Mouse (Mus musculus): ENCODE data around the gene Hnrnpa1. TPM values are rescaled to one million over a fixed set of nuclear protein-coding genes. Genes with fewer than 3 reads are reported as not detected.

Hnrnpa1 gene
- total RNA-seq (2021), result 273 and 322 TPM in 2 replicates
- long read RNA-seq, experiment 1, transcript Hnrnpa1-201 (11 exons, 1,918 nt), result minor isoform, 25 of 321 reads
- long read RNA-seq, experiment 1, transcript Hnrnpa1-203 (11 exons, 1,283 nt), result minor isoform, 23 of 321 reads
- long read RNA-seq, experiment 1, transcript Hnrnpa1-202 (10 exons, 1,737 nt), result major isoform, 224 of 321 reads
- long read RNA-seq, experiment 1, partial matches to known transcripts, result 25 of 321 reads
- long read RNA-seq, experiment 1, other reads (novel, unspliced or antisense), result 23 of 321 reads
- long read RNA-seq, experiment 2, transcript Hnrnpa1-201 (11 exons, 1,918 nt), result minor isoform, 20 of 168 reads
- long read RNA-seq, experiment 2, transcript Hnrnpa1-203 (11 exons, 1,283 nt), result minor isoform, 20 of 168 reads
- long read RNA-seq, experiment 2, transcript Hnrnpa1-202 (10 exons, 1,737 nt), result major isoform, 95 of 168 reads
- long read RNA-seq, experiment 2, partial matches to known transcripts, result 19 of 168 reads
- long read RNA-seq, experiment 2, other reads (novel, unspliced or antisense), result 14 of 168 reads

DNA sequence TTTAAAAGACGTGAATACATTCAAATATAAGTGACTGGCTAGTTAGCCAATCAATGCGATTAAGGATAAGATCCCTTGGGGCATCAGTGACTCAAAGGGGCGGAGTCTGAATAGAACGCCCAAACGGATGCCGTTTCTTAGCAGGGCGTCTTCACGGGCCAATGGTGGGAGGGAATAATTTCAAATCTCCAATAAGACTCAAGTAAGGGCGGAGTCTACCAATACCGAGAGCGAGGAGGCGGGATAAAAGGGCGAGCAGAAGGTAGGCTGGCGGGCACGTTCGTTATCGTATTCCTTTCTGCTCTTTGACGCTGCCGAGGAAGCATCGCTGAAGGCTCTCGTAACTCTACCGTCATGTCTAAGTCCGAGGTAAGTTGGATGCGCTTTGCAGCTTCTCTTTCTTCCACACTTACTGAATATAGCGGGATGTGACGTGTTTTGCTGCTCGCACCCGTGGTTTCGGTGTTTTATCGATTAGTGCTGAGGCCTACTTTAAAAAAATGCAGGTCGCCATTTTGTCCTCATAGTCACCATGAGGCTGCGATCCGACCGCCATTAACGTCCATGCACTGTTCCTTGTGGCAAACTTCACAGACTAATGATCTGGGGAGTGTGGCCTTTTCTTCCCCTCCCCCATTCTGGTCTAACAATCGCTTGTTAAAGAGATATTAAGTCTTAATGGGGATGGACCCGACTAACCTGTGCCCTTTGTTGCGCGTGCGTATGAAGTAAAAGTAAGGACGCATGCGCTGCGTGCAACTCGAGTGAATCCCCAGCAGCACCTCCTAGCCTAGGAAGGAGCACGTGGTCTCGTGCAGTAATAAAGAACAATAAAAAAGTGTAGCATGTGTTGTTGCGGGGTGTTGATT is at the start of gene Hnrnpa1:
TSS of gene Hnrnpa1 (plus strand) at position 273 of the 869 bp plus-strand sequence.
- DNase-seq, result peak; percentile 94

DNA sequence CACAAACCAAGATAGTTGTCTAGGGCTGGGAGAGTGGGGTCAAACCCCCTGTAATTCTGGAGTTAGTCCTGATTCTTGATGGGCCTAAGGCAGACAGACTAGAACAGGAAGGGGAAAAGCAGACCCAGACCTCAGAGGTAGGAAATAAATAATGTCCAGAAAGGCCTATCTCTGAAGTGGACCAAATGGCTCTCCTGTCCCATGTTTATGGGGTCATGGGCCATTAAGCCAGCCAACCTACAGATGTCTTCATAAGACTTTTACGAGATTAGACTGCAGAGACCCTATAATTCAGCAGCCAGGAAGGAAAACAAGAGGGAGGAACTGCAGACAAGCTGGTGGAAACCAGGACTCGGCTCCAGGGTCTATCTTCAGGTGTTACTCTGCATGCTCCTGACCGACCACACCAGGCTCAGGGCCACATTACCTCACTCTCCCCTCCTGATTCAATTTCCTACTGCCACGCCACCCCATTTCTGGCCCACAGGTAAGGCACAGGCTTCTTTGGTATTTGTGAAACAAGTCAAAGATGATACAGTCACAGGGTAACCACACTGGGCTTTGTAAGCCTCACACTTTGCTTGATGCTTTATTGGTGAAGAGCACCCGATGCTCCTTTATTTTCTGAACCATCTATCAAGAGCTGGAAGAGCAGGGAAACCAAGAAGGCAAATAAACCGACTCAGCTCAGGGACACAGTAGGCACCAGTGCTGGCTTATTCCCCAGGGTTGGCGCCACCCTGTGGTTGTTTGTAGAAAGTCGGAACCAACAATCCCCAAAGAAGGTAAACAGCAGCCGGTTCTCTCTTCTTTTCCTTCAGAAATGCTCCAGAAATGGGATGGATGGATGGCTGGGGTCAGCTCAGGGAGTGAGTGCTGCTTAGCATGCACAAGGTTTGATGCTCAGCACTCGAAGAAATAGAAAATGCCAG is 49.4 kb upstream of the Hnrnpa1 start:
- peak; percentile 79 for DNase-seq

DNA sequence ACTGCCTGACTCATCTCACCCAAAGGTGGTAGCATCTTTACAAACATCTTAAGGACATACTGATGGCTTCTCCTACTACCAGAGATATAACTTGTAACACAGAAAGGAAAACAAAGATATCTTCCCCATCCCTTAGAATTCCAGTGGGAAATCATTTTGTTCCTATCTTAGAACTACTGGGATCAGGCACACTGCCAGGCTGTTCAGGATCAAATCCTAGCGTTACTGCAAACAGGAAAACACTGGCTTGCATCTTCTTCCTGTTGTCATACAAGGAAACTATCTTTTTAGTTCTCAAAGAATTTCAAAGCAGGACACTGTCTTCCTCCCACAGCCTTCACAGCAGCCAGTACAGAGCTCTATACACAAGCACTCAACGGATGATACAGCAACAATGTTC is 46.6 kb upstream of the Hnrnpa1 start:
- DNase-seq, result peak; percentile 51

DNA sequence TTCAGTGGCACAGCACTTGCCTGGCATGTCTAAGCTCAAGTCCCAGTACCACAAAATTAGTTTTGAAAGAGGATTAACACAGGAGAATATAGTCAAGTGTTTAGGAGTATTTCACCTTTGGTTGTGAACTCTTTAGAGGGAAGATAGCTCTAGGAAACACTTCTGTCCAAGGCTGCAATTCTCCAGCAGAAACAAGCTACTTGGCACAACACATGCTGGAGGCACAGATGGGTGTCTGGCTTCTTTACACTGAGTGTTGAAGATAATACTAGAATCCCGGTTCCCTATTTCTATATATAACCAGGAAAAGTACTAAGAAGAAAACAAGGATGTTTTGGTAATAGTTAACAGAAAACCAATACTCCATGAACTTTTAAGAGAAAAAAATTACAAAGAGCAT is 43.4 kb upstream of the Hnrnpa1 start:
- no peak for DNase-seq

DNA sequence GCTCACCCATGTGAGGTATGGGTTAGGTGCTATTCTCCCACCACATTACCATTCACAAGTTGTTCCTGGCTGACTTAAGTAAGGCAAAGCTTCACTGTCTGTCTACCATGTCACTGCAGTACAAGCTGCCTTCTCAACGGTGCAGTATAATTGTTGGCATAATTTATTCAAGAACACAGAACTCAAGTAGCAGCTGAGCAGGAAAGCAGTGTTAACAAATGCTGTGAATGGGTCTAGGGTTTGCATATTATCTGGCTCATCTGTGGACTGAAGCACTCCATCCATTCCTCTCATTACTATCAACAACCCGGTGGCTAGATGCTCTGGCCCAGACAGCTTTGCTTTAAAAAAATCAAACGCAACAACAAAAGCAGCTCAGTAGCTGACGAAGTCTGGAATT is 42.4 kb upstream of the Hnrnpa1 start:
- DNase-seq, result no peak

DNA sequence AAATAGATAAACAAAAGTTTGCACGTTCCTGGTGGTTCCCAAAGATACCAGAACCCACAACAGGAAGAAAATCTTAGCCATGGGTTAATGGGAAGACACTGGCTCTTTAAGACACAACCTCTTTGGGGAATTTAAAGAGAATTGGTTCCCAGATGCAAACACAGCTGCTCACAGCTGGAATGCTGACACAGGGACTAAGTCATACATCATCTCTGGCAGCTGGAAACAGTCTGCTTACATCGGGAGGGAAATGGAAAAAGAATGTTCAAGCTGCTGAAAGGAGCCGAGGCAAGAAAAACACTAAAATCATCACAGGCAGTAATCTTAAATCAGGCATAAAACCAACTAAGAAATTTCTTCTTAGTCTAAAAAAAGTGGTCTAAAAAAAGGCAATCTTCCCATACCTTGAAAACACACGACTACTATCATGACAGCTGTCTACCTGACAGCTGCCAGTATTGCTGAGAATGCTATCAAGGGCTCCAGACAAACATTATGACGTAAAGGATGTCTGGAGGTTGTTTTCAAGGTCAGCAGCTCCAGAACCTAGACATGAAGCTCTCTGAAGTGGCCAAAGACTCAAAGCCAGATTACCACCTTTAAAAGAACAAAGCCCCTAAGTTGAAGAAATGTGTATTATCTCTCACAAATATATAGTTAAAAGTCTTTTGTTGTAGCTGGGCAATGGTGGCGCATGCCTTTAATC is 38.0 kb upstream of the Hnrnpa1 start:
- no peak for DNase-seq

DNA sequence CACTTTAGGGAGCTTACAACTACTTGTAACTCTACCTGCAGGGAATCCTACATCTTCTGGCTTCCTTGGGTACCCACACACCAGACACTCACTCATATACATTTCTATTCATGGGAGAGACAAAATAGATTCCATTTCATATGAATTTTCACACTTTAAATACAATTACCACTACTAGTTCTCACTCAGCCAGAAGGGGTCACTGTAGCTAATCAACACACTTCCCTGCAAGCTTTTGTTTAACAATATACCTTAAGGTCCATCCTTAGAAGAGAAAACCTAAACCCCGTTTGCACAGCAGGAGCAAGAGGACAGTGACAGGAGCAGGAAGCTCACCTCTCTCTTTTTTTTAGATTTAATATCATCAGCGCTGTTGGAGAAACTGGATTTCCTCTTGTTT is 35.1 kb upstream of the Hnrnpa1 start:
- DNase-seq, result no peak

DNA sequence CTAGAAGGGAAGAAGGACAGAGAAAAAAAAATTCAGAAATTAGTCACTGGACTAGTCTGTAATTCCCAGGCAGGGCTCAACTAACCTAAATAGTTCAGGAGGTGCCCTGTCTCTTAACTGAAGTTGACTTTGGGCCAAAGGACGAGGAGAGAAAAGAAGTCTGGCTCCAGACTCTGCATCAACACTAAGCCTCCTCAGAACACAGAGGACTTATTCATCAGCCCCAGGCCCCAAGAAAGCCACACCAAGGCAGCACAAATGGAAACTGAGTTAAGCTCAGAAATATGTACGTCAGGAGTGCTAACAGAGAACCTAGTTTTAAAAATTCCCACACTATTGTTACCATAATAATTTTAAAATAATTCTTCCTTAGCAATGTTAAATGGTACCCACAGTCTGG is 26.1 kb upstream of the Hnrnpa1 start:
- DNase-seq, result no peak

DNA sequence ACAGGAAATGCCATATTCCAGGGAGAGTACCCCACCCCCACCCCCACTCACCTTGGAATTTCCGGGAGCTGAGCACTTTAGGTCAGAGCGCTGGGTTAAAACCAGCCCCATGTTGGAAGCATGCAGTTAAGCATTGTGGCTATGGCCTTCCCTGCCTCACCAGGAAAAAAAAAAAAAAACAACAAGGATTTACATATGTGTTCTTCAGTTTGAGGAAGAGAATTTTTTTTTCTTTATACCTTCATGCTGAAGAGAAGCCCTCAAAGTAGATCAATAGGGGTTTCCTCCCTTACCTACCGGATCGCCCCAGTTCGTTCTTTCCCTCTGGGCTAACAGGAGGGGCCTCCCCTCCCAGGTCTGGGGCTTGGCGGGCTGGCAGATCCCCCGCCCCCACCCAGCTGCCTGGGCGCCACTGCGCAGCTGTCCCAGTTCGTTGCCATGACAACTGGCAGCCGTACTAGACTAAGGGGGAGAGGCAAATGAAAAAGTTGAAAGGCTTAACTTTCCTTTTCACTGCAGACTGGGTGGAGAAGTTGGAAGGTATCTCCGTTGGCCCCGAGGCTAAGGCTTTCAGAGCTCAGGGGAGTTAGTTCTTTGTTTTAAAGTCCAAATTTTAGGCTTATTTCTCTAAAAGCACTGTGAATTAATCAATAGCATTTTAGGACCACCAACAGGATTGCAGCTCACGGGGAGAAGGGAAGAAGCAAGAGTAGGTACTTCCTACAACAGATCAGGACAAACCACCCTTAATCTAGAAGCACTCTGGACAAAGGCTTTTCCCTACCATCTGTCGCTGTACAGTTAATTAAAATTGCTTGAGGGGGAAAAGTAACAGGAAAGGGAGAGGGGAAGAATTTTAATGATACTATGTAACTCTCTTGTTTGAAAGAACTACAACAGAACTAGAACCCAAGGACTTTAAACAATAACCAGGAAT is 25.0 kb upstream of the Hnrnpa1 start:
- peak; percentile 94 for DNase-seq

DNA sequence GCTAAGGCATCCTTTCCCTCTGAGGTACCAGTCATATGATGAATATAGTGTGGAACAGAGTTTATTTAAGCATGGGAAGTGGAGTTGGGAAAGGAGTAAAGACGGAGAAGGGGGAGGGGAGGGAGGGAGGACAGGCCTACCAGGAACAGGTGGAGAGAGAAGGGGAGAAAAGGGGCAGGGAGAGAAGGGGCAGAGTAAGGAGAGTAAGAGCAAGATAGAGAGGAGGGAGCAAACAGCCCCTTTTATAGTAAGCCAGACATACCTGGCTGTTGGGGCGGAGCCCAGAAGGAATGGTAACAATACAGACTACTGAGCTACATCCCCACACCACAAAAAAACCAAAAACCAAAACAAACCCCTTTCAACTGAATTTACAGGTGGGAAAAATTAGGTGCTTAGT is 24.2 kb upstream of the Hnrnpa1 start:
- DNase-seq, result no peak

DNA sequence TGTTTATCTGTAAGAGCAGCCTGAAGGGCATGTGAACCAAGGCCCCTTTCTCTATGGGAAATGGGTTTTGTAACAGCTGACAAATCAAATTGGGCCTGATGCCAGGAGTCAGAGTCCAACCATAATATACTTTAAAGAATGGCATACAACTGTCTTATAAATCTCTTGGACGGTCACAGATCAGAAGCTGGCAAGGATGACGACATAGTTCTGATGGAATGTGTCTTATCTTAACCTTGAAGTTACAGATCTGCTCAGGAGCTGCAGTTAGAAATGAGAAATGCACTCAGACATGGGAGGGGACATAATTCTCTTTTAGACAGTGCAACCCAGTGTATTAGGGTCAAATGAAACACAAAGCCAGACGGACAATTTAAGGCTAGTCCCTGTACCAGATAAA is 19.4 kb upstream of the Hnrnpa1 start:
- DNase-seq, result peak; percentile 79

DNA sequence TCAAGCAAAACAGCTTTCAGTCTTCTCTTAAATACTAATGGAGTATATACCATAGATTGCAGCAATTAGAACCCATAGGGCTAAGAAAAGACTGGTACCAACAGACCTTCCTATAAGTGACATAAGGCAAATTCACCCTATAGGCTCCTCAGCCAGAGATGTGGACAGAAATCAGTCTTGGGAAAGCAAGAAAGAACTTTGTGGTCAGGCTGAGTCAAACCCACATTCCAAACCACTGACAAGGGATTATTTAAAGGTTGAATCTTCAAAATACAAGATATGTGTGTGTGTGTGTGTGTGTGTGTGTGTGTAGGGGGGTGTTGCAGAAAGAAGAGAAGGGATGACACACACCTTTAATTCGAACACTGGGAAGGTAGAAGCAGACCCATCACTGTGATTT is 18.8 kb upstream of the Hnrnpa1 start:
- DNase-seq, result peak; percentile 30

DNA sequence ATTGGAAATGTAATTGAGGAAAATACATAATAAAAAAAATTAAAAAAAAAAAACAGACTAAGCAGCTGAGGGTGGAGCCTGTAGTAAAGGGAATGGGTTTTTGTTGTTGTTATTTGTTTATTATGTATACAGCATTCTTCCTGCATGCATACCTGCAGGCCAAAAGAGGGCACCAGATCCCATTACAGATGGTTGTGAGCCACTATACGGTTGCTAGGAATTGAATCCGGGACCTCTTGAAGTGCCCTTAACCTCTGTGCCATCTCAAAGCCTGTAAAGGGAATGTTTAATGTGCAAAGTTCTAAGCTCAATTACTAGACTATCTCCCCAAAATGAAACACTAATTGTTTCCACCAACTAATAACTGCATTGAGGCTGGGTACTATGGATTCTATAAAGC is 16.1 kb upstream of the Hnrnpa1 start:
- no peak for DNase-seq

DNA sequence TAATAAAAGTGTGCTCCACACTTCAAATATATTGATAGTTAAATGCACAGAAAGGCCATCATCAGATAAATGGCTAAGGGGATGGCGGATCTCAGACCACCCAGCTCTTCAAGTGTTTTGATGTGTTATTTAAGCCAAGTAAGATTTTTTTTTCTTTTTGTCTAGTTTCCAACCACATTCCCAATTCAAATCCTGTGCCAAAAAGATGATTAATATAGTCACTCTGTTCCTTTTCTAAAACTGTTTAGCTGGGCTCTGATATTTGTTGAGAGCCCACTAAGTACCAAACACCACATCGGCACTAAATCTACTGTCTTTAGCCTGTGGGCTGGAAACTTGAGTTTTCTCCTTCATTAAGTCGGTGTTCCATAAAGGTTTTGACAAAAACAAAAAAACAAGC is 13.2 kb upstream of the Hnrnpa1 start:
- DNase-seq, result no peak

DNA sequence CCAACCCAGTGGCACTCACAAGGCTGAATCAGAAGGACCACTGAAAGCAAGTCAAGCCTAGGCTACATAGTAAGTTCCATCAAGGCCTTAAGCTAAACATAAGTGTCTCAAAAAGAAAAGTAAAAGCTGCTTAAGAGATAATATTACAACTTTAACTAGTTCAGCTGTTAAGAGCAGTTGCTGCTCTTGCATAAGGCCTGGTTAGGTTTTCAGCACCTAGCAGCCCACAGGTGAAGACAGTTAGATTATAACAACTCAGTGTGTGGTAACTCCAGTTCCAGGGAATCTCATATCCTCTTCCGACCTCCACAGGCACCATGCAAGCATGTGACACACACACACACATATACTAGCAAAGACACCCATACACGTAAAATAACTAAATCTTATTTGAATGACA is 12.7 kb upstream of the Hnrnpa1 start:
- DNase-seq, result no peak

DNA sequence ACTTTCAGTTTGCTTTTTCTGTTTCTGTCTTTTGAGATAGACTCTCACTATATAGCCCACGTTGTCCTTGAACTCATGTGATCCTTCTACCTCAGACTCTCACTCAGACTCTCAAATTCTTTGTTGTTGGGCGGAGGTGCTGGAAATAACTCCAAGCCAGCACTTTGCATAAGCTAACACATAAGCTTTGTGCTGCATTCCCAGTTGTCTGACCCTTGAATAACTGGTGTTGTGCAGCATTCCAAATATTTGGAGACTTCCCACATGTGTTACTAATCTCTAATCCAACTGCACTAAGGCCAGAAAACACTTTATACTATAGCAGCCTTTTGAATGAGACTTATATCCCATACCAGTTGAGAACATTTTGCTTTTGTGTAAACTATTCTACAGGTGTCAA is 11.3 kb upstream of the Hnrnpa1 start:
- DNase-seq, result no peak

DNA sequence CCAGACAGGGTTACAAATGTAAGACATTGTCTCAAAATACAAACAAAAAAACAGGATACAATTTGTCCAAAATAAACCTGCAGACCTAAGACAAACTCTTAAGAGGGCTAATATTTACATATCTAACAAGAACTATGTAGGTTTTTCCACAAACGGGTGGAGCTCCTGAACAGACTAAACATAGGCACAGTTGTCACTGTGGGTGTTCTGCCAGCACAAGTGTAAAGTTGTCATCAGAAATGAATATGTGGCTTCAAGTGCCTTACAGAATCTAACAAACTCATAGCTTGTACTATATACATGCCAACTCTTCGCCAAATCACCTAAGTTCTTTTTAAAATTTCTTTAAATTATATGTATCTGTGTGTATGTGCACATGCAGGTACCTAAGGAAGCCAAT is 7.1 kb upstream of the Hnrnpa1 start:
- DNase-seq, result no peak

DNA sequence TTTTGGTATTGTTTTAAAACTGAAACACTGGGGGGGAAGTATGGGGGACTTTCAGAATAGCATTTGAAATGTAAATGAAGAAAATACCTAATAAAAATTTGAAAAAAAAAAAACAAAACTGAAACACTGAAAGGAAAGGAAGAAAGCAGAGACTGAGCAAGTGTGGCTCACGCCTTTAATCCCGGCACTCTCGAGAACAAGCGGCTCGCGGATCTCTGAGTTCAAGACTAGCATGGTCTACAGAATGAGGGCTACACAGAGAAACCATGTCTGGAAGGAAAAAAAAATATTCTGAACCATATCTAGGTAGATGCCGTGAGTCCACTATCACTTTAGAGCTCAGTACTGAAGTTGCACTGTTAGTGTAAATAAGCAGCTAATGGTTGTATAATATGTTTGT is 2.9 kb upstream of the Hnrnpa1 start:
- DNase-seq, result no peak

DNA sequence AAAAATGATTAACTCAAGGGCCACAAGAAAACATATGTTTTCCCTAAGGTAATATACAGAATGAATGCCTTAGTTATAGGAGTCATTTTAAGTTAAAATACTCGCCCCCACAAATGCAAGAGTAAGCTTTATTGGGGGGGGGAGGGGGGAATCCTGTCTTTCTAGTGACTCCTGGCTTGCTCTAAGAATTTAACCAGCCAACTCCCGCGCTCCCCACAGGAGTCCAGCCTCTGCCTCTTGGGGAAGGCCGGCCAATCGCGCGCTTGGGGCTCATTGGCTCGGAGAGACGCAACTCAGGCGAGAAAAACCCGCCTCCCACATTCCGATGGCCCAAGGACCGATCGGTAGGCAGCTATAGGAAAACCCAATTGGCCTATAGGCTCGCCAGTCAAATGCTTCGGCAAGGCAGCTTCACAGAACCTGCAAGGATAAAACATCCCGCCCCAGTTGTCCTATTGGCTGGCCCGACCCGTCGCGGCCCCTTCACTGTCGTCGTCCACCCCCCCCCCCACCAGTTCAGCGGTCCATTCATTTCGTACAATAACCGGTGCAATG is 1.0 kb upstream of the Hnrnpa1 start:
- DNase-seq, result peak; percentile 96

DNA sequence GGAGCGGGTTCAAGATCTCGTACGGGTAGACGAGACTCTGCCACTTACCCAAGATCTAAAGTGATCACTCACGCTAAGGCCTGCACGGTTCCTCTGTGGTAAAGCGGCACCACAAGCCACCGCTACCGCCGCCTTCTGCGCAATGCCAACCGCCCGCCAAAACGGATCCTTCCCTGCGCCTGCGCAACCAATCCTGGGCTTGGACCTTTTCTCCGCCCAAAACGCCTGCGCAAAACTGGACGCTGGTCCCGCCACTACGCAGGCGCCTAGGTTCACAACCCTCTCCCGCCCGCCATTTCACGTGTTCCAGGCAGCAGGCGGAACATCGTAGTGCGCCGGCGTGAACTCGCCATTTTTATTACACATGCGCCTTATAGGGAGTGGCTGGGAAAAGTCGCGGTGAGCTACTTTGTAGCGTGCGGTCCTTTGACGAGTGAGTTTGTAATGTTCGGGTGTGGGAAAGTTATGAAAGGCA is 510 bp upstream of the Hnrnpa1 start, which contains the start of gene Cbx5:
TSS of gene Cbx5 (minus strand) at position 132 of the 475 bp plus-strand sequence.
- peak; percentile 99 for DNase-seq

Data from adrenal gland, postnatal 14 days (tissue).